Mouse (Mus musculus) midbrain, embryonic 16.5 days (tissue): ENCODE results near the gene Gm37240. TPM values are rescaled to one million over a fixed set of nuclear protein-coding genes. Genes with fewer than 3 reads are reported as not detected.

Experiments
- ATAC-seq: fragments of 200-750 bp; cut with Nextera tagmentation; 2 replicates; pipeline ENCODE4 v1.8.0; 2017; ENCODE audit warnings: moderate TSS enrichment
- H3K27ac ChIP-seq: fragments of 300-500 bp; sonication (generic); 2 replicates; pipeline ENCODE4 v1.5.1; 2014; ENCODE audit warnings: mild to moderate bottlenecking, low read length, mixed read lengths
- H3K27me3 ChIP-seq: fragments of 300-500 bp; sonication (generic); 2 replicates; pipeline ENCODE4 v1.6.1; 2014; ENCODE audit warnings: low read depth, low read length, mixed read lengths; ENCODE audit not compliant: control insufficient read depth, insufficient read depth
- H3K36me3 ChIP-seq: fragments of 300-500 bp; sonication (generic); 2 replicates; pipeline ENCODE4 v1.6.1; 2014; ENCODE audit warnings: mild to moderate bottlenecking, low read length, moderate library complexity, mixed read lengths; ENCODE audit not compliant: control insufficient read depth, insufficient read depth
- H3K4me1 ChIP-seq: fragments of 300-500 bp; sonication (generic); 2 replicates; pipeline ENCODE4 v1.6.1; 2014; ENCODE audit warnings: mild to moderate bottlenecking, low read length, mixed read lengths; ENCODE audit not compliant: control insufficient read depth, insufficient read depth
- H3K4me2 ChIP-seq: fragments of 300-500 bp; sonication (generic); 2 replicates; pipeline ENCODE4 v1.6.1; 2014; ENCODE audit warnings: mild to moderate bottlenecking, low read length, mixed read lengths
- H3K4me3 ChIP-seq: fragments of 300-500 bp; sonication (generic); 2 replicates; pipeline ENCODE4 v1.5.1; 2014; ENCODE audit warnings: low read depth, mild to moderate bottlenecking, low read length, moderate library complexity, mixed read lengths
- H3K9ac ChIP-seq: fragments of 300-500 bp; sonication (generic); 2 replicates; pipeline ENCODE4 v1.6.1; 2014; ENCODE audit warnings: low read depth, low read length, mixed read lengths
- H3K9me3 ChIP-seq: fragments of 300-500 bp; sonication (generic); replicated peaks from 2 replicates; pipeline ENCODE4 v1.6.1; 2014; ENCODE audit warnings: mild to moderate bottlenecking, low read length, mixed read lengths; ENCODE audit not compliant: control insufficient read depth, poor library complexity, severe bottlenecking
- WGBS: fragments of 180-500 bp; shearing (Covaris S2); extraction: QIAGEN DNeasy Blood & Tissue Kit; methylation state at CpG from one replicate; pipeline ENCODE4 v1.1.7; 2014; 5-methylcytosine and 5-hydroxymethylcytosine counted together
- polyA plus RNA-seq: library from polyadenylated mRNA; unstranded; fragments of >200 nt; fragmentation: Nextera tagmentation; extraction: Ambion mirVana; gene quantifications from 2 replicates; pipeline ENCODE4 v1.2.1, GENCODE M21; 2015

Gene Gm37240
- polyA plus RNA-seq, 1 experiment from 2014 or later, result 0.26 TPM

- no peak overlapping the region for H3K4me2 ChIP-seq
- no peak for ATAC-seq
- no peaks in the 10 kb centered on the region for H3K4me1 ChIP-seq
- H3K27ac ChIP-seq, result no peak overlapping the region
- 87% methylated on average over 4 of the region's 4 CpGs for WGBS
- H3K9ac ChIP-seq, result no peak overlapping the region
- no peaks in the 10 kb centered on the region; the same call in 1 of the 2 replicates for H3K9me3 ChIP-seq
- no peaks in the 10 kb centered on the region for H3K27me3 ChIP-seq
- H3K36me3 ChIP-seq, result no peaks in the 10 kb centered on the region
- no peak overlapping the region for H3K4me3 ChIP-seq
Measured at GRCm38 (mm10) chr3:84638858-84639257, 1248.5 kb downstream of the Gm37240 start.

- Histone ChIP-seq H3K36me3 (no peaks in the 10 kb centered on the region), H3K27me3 (no peaks in the 10 kb centered on the region), H3K4me1 (no peaks in the 10 kb centered on the region), H3K27ac (no peak overlapping the region), H3K9ac (no peak overlapping the region), H3K4me3 (no peak overlapping the region), H3K4me2 (no peak overlapping the region), H3K9me3 (no peaks in the 10 kb centered on the region; the same call in 1 of the 2 replicates)
- ATAC-seq, result no peak
- 75% methylated on average over 12 of the region's 12 CpGs for WGBS
Measured at GRCm38 (mm10) chr3:84637890-84638578, 1249.3 kb downstream of the Gm37240 start.

GRCm38 (mm10) chr3:84637095-84637494 lies 1250.2 kb downstream of the Gm37240 start:
- Histone ChIP-seq H3K9ac (no peak overlapping the region), H3K27me3 (no peaks in the 10 kb centered on the region), H3K4me3 (no peak overlapping the region), H3K27ac (no peak overlapping the region), H3K4me1 (no peaks in the 10 kb centered on the region), H3K9me3 (no peaks in the 10 kb centered on the region; the same call in 1 of the 2 replicates), H3K4me2 (no peak overlapping the region), H3K36me3 (no peaks in the 10 kb centered on the region)
- WGBS, result 83% methylated on average over 6 of the region's 6 CpGs
- no peak for ATAC-seq

- Histone ChIP-seq H3K4me3 (no peak overlapping the region), H3K4me2 (no peak overlapping the region), H3K4me1 (no peaks in the 10 kb centered on the region), H3K36me3 (no peaks in the 10 kb centered on the region), H3K27me3 (no peaks in the 10 kb centered on the region), H3K9ac (no peak overlapping the region), H3K27ac (no peak overlapping the region), H3K9me3 (no peaks in the 10 kb centered on the region; the same call in none of the 2 replicates)
- 98% methylated on average over 9 of the region's 9 CpGs for WGBS
- no peak for ATAC-seq
Measured at GRCm38 (mm10) chr3:84631586-84631985, 1255.7 kb downstream of the Gm37240 start.

- no peaks in the 10 kb centered on the region for H3K27me3 ChIP-seq
- H3K36me3 ChIP-seq, result no peaks in the 10 kb centered on the region
- no peak overlapping the region for H3K4me2 ChIP-seq
- no peak overlapping the region for H3K9ac ChIP-seq
- H3K4me1 ChIP-seq, result peaks cover 3% of the 10 kb centered on the region; the same call in 1 of the 2 replicates
- no peak for ATAC-seq
- no peak overlapping the region for H3K27ac ChIP-seq
- H3K4me3 ChIP-seq, result no peak overlapping the region
- H3K9me3 ChIP-seq, result no peaks in the 10 kb centered on the region
- WGBS, result 74% methylated on average over 3 of the region's 3 CpGs
Measured at GRCm38 (mm10) chr3:84622026-84622425, 1265.3 kb downstream of the Gm37240 start.

GRCm38 (mm10) chr3:84619725-84620124 lies 1267.6 kb downstream of the Gm37240 start:
- Histone ChIP-seq H3K4me3 (no peak overlapping the region), H3K36me3 (no peaks in the 10 kb centered on the region), H3K9ac (no peak overlapping the region), H3K4me2 (no peak overlapping the region), H3K27me3 (no peaks in the 10 kb centered on the region), H3K9me3 (no peaks in the 10 kb centered on the region), H3K27ac (no peak overlapping the region), H3K4me1 (no peaks in the 10 kb centered on the region)
- WGBS, result 96% methylated on average over 6 of the region's 6 CpGs
- ATAC-seq, result no peak

- H3K9me3 ChIP-seq, result no peaks in the 10 kb centered on the region
- no peak overlapping the region for H3K4me2 ChIP-seq
- no peak overlapping the region for H3K4me3 ChIP-seq
- ATAC-seq, result no peak
- WGBS, result 96% methylated on average over 7 of the region's 7 CpGs
- no peaks in the 10 kb centered on the region for H3K36me3 ChIP-seq
- H3K27me3 ChIP-seq, result no peaks in the 10 kb centered on the region
- H3K9ac ChIP-seq, result no peak overlapping the region
- no peak overlapping the region for H3K27ac ChIP-seq
- H3K4me1 ChIP-seq, result no peaks in the 10 kb centered on the region
Measured at GRCm38 (mm10) chr3:84619056-84619455, 1268.3 kb downstream of the Gm37240 start.

GRCm38 (mm10) chr3:84618627-84619026 lies 1268.7 kb downstream of the Gm37240 start:
- Histone ChIP-seq H3K27me3 (no peaks in the 10 kb centered on the region), H3K4me2 (no peak overlapping the region)

GRCm38 (mm10) chr3:84615856-84616225 lies 1271.5 kb downstream of the Gm37240 start:
- H3K9me3 ChIP-seq, result no peaks in the 10 kb centered on the region
- no peak overlapping the region for H3K4me3 ChIP-seq
- no peak overlapping the region for H3K4me2 ChIP-seq
- H3K27ac ChIP-seq, result no peak overlapping the region
- no peak overlapping the region for H3K9ac ChIP-seq
- no peaks in the 10 kb centered on the region for H3K4me1 ChIP-seq
- H3K36me3 ChIP-seq, result no peaks in the 10 kb centered on the region
- 25% methylated on average over 7 of the region's 7 CpGs for WGBS
- no peaks in the 10 kb centered on the region for H3K27me3 ChIP-seq
- no peak for ATAC-seq

More at GRCm38 (mm10) chr3:84618627-84619026, 1268.7 kb downstream of the Gm37240 start:
- WGBS, result 85% methylated on average over 2 of the region's 2 CpGs
- Histone ChIP-seq H3K4me3 (no peak overlapping the region), H3K9me3 (no peaks in the 10 kb centered on the region), H3K4me1 (no peaks in the 10 kb centered on the region), H3K9ac (no peak overlapping the region), H3K36me3 (no peaks in the 10 kb centered on the region), H3K27ac (no peak overlapping the region)
- ATAC-seq, result no peak
